Mouse (Mus musculus) heart, postnatal 0 days (tissue): ENCODE measurements around the gene Antxr2.

ENCODE experiments used
- CTCF ChIP-seq: IDR thresholded peaks from 2 replicates; pipeline ENCODE4 v1.5.1; 2016; ENCODE audit warnings: antibody characterized with exemption, control low read depth, low read depth
- EP300 ChIP-seq: IDR thresholded peaks from 2 replicates; pipeline ENCODE4 v1.6.1; 2016; ENCODE audit warnings: antibody characterized with exemption, low read depth

- TF ChIP-seq CTCF (no peak), EP300 (no peak)
These were observed 66.4 kb downstream of the Antxr2 start for GRCm38 (mm10) chr5:97964444-97964843.
